Mouse (Mus musculus): ENCODE measurements around the gene Cpt1c. TPM values are rescaled to one million over a fixed set of nuclear protein-coding genes. Genes with fewer than 3 reads are reported as not detected.

Gene Cpt1c
- polyA plus RNA-seq, 1 experiment = 1.2 TPM

GRCm38 (mm10) chr7:44918219-44918618 is 56.4 kb downstream of the Cpt1c start:
- no peak for TF ChIP-seq GATA1 (IDR thresholded peaks at IDR 0.05; ENCODE audit: low read length)

DNA sequence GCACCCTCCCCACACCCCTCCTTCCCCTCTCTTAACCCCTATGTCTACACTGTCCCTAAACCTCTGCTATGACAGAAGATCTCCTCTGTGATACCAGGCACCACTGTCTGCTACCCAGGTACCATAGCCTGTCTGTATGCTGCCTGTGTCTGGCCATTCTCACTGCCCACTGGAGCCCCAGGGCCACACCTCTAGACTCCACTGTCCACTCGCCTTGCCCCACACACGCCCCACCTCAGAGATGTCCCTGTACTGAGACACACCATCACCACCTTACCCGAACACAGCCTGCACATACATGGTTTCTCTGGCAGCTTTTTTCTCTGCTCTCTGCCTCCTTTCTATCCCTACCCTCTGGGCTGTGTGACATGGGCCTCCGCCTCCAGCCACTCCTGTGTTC is 57.8 kb downstream of the Cpt1c start:
- TF ChIP-seq GATA1 (IDR thresholded peaks at IDR 0.05; ENCODE audit: low read length) = no peak

DNA sequence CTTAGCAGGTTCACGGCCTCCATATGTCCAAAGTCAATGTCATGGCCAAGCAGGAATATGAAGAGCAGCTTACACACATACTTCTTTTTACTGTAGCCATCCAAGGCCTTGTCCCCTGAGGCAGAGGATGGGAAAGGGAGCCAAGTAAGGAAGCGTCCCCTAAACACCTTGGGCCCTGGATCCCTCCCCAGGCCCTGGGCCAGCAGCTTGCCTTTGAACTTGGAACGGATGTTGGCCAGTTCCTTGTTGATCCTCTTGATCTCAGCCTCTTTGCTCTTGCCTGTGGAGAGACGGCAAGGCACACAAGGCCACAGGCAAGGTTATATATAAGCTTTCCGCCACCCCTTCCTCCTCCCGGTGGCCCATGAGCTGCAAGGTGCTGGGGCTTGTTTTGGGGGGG is 58.5 kb downstream of the Cpt1c start:
- TF ChIP-seq GATA1 (IDR thresholded peaks at IDR 0.05; ENCODE audit: low read length) = no peak

DNA sequence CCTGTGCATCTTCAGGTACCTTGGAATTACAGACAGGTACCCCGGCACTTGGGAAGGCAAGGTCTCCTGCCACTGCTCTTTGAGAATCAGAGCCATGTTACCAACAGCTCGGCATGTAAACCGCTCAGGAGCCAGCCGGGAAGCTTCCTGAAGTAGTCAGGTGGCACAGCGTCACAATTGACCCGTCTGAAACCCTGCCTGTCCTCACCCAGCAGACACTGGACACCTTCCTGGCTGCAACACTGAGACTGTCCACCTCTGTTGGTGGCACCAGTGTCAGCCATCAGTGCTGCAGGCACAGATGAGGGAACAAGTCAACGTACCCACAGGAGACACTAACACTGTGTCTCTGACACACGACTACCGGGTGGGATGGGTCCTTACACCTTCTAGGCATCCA is 59.3 kb downstream of the Cpt1c start:
- TF ChIP-seq GATA1 (IDR thresholded peaks at IDR 0.05; ENCODE audit: low read length) = no peak

DNA sequence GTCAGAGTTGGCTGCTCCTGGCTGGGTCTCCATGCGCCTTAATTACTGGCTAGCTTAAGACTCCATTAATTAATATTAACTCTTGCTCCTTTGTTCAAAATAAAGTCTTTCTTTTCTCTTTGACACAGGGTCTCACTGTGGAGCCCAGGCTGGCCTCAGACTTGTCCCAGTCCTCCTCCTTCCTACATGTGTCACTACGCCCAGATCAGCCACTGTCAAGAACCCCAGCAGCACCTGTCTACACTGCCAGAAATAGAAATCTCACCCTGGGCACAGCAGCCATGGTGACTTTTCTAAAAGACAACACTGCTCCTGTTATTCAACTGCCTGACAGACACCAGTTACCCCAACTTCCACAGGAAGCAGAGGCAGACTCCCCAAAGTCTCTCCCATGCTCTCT is 60.3 kb downstream of the Cpt1c start:
- no peak for TF ChIP-seq GATA1 (IDR thresholded peaks at IDR 0.05; ENCODE audit: low read length)

Other genes starting within 250 kb of the Cpt1c start
- 98.8 and 104 TPM in 2 replicates for gene Vrk3, start 226.4 kb downstream of the Cpt1c start, polyA plus RNA-seq (2012)
- 0.11 and 0.17 TPM in 2 replicates for gene Zfp473, start 223.8 kb downstream of the Cpt1c start, polyA plus RNA-seq (2012)
- 89.3 and 290 TPM in 2 replicates for gene Nup62, start 158.8 kb downstream of the Cpt1c start, polyA plus RNA-seq (2012)
- 1.4 TPM in 2 replicates for gene Il4i1, start 158.5 kb downstream of the Cpt1c start, polyA plus RNA-seq (2012)
- gene Atf5, start 158.2 kb downstream of the Cpt1c start, polyA plus RNA-seq (2012) = 545 and 546 TPM in 2 replicates
- 873 and 930 TPM in 2 replicates for gene Akt1s1, start 125.9 kb downstream of the Cpt1c start, polyA plus RNA-seq (2012)
- gene Tbc1d17, start 125.8 kb downstream of the Cpt1c start, polyA plus RNA-seq (2012) = 87.2 and 126 TPM in 2 replicates
- 55.8 and 74.5 TPM in 2 replicates for gene Pnkp, start 117.7 kb downstream of the Cpt1c start, polyA plus RNA-seq (2012)
- gene Ptov1, start 105.1 kb downstream of the Cpt1c start, polyA plus RNA-seq (2012) = 256 and 306 TPM in 2 replicates
- 568 and 719 TPM in 2 replicates for gene Med25, start 82.1 kb downstream of the Cpt1c start, polyA plus RNA-seq (2012)
- gene Fuz, start 78.8 kb downstream of the Cpt1c start, polyA plus RNA-seq (2012) = 67.3 and 78.5 TPM in 2 replicates
- 254 and 278 TPM in 2 replicates for gene Ap2a1, start 45.4 kb downstream of the Cpt1c start, polyA plus RNA-seq (2012)
- 0.16 TPM in 1 of 2 replicates, not detected in the other for gene Tsks, start 31.6 kb downstream of the Cpt1c start, polyA plus RNA-seq (2012)
- 142 and 234 TPM in 2 replicates for gene Prmt1, start 11.7 kb upstream of the Cpt1c start, polyA plus RNA-seq (2012)
- gene Irf3, start 22.8 kb upstream of the Cpt1c start, polyA plus RNA-seq (2012) = 110 and 153 TPM in 2 replicates
- gene Bcl2l12, start 23.9 kb upstream of the Cpt1c start, polyA plus RNA-seq (2012) = 195 and 211 TPM in 2 replicates
- 347 and 406 TPM in 2 replicates for gene Scaf1, start 41.5 kb upstream of the Cpt1c start, polyA plus RNA-seq (2012)
- gene Rras, start 43.1 kb upstream of the Cpt1c start, polyA plus RNA-seq (2012) = 7.8 and 9.1 TPM in 2 replicates
- 123 and 149 TPM in 2 replicates for gene Prr12, start 78.0 kb upstream of the Cpt1c start, polyA plus RNA-seq (2012)
- 160 and 205 TPM in 2 replicates for gene Nosip, start 87.6 kb upstream of the Cpt1c start, polyA plus RNA-seq (2012)
- gene Prrg2, start 87.8 kb upstream of the Cpt1c start, polyA plus RNA-seq (2012) = 28.0 and 34.7 TPM in 2 replicates
- gene Rcn3, start 117.4 kb upstream of the Cpt1c start, polyA plus RNA-seq (2012) = 1.2 and 1.8 TPM in 2 replicates
- gene Fcgrt, start 129.0 kb upstream of the Cpt1c start, polyA plus RNA-seq (2012) = 0.04 TPM in 1 of 2 replicates, not detected in the other
- 236 and 428 TPM in 2 replicates for gene Rps11, start 149.6 kb upstream of the Cpt1c start, polyA plus RNA-seq (2012)
- 9,046 and 9,149 TPM in 2 replicates for gene Rpl13a, start 153.9 kb upstream of the Cpt1c start, polyA plus RNA-seq (2012)
- 1.5 and 3.9 TPM in 2 replicates for gene Gm45713, start 161.4 kb upstream of the Cpt1c start, polyA plus RNA-seq (2012)
- 47.6 and 56.0 TPM in 2 replicates for gene Flt3l, start 161.6 kb upstream of the Cpt1c start, polyA plus RNA-seq (2012)
- gene Pih1d1, start 179.5 kb upstream of the Cpt1c start, polyA plus RNA-seq (2012) = 93.6 and 96.2 TPM in 2 replicates
- gene Aldh16a1, start 179.7 kb upstream of the Cpt1c start, polyA plus RNA-seq (2012) = 150 and 154 TPM in 2 replicates
- 0.06 and 0.09 TPM in 2 replicates for gene Slc17a7, start 189.1 kb upstream of the Cpt1c start, polyA plus RNA-seq (2012)
- not detected in 2 replicates for gene Gfy, start 204.7 kb upstream of the Cpt1c start, polyA plus RNA-seq (2012)
- not detected in 2 replicates for gene Pth2, start 206.1 kb upstream of the Cpt1c start, polyA plus RNA-seq (2012)
- not detected in 2 replicates for gene Ccdc155, start 230.0 kb upstream of the Cpt1c start, polyA plus RNA-seq (2012)
- gene Dkkl1, start 237.3 kb upstream of the Cpt1c start, polyA plus RNA-seq (2012) = 0.13 TPM in 1 of 2 replicates, not detected in the other
- gene Tead2, start 240.9 kb upstream of the Cpt1c start, polyA plus RNA-seq (2012) = not detected in 2 replicates